Mouse (Mus musculus): ENCODE measurements around the gene Dbi.
A peak's percentile ranks its signal among the peaks of the same experiment; 100 is the strongest.

The Dbi gene

GRCm38 (mm10) chr1:120121930-120122530, 1.2 kb upstream of the Dbi start:
- DNase-seq (ENCODE audit: low spot score) = no peak

DNA sequence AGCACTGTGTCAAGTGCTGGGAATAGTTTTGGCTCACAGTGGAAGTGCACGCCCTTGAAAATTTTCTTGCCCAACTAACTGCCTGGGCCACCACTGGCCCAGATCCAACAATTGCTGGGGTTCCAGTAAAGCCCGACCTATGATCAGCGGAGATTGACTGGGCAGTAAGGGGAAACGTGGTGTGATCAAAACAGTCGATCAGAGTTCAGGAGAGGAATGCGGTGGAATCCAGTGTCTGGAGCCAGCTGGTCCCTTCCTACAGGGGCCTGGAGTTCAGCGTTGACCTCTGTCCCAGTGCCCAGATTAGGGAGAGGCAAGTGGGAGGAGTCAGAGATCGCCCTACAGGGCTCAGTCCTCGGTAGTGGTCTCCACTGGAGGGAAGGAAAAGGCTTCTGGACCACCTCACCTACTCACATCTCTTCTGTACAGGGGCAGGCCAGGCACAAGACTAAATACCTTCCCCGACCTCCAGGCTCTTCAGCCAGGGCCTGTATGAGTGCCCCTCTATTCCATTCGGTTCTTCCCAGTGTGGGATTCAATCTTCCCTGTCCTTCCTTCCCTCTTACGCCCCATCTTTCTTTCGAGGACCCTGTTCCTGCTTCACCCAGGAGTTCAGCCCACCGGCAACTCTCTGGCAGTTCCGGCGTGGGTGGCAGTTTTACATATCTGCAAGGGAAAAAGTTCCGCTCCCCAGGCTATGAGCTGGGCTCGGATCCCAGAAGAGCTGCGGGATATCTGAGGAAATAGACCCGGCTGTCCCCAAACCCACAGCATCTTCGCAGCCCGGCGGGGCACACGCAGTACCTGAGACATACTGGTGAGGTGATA, 523 bp downstream of the Dbi start:
- DNase-seq (ENCODE audit: low spot score) = no peak

DNA sequence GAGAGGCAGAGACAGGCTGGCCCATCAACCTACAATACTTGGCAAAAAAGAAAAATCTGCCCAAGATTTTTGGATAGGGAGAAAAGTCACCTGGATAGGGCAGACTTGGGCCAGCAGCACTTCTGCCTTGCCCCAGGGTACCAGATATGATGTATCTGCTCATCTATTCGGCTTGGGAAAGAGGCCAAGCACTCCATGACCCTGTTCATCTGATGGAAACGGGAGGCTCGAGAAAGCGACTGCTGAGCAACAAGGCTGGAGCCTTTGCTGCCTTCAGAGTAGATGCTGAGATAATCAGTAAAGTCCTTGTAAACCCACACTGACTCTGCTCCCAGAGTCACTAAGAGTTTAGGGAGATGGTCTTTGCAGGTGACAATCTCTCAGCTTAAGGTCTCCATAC, 1.5 kb downstream of the Dbi start:
- DNase-seq (ENCODE audit: low spot score) = no peak

GRCm38 (mm10) chr1:120118854-120119253, 2.0 kb downstream of the Dbi start:
- no peak for DNase-seq (ENCODE audit: low spot score)

- DNase-seq (ENCODE audit: low spot score) = no peak
Measured at GRCm38 (mm10) chr1:120116106-120116505, 4.8 kb downstream of the Dbi start.

DNA sequence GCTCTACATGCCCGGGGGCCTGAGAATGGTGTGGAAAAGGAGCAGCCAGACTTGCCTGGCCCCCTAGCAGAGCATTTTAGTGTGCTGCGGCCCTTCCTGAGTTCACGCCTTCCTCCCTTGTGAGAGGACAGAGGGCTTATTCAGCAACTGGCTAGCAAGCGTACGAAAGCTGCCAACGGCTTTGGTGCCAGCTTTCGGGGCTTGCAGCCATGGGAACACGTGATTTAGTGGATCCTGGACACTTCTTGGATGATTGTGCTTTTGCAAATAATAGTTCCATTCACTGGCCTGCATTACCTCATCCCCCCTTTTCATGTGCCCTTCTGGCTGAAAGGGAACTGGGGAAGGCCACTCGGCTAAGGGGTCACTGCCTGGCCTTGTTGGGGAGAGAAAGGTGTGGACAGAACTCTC, 5.2 kb downstream of the Dbi start:
- DNase-seq (ENCODE audit: low spot score) = no peak

DNA sequence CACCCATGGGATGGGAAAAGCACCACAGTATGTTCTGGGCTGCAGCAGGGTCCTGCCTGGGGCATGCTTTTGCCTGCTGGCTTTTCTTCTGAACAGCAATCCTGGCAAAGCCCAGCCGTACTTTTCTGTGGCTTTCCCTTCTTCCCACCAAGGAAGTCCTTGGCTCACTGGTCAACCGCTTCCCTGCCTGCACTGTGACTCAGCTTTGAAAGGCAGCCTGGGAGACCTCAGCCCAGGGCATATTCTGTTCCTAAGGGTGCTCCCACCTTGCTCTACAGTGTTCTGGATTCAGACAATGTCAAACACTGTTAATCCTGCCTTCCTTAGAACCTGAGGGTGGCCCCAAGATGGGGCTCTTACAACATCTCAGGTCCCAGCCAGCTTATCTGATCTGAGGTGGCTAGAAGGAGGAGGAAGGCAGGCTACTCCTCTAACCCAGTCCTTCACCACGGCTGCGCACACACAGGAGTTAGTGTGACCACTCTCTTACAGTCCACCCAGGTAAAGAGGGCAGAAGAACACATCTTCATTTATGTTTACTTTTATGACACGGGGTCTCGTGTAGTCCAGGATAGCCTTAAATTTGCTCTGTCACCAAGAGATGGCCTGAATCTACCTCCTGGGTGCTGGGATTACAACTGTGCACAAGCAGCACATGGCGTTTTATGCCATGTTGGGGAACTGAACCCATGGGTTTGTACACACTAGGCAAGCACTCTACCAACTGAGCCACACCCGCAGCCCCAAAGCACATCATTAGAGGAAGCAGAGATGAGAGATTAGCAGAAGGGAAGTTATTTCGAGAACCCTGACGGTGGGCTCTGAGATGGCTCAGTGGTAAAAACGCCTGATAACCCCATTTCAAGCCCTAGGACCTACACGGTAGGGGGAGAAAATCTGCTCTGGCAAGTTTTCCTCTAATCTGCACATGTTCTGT, 8.4 kb downstream of the Dbi start:
- DNase-seq (ENCODE audit: low spot score) = no peak

GRCm38 (mm10) chr1:120111766-120112165, 9.1 kb downstream of the Dbi start:
- DNase-seq (ENCODE audit: low spot score) = no peak

DNA sequence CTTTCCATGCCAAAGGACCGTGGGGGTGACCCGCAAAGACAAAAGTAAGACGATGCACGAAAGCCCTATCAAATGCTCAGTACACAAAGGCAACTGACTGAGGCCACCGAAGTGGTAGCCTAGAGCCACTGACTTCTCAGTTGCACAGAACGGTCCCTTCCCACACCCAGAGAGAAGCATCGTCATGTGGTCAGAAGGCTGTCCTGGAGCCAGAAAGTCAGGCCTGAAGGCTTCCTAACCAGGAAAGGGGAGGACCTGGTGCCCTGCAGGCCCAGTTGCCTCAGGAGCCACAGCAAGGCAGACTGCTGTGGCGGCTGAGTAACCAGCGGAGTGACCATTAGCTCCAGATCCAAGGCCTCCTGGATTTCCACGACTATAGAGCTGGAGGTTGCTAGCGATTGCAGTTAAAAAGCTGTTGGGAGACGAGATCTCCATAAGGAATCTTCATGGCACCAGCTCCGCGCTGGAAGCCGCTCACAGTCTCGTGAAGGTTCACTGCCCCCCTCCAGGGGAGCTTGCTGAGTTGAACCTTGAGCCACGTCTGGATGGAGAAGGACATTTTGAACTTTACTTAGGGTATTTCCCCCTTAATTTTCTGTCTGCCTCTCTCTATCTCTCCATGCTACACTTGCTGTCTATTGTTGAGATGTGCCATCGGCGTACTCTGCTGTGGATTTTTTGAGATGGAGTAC, 11.0 kb downstream of the Dbi start:
- no peak for DNase-seq (ENCODE audit: low spot score)

GRCm38 (mm10) chr1:120105556-120105959, 15.3 kb downstream of the Dbi start:
- DNase-seq (ENCODE audit: low spot score) = no peak

DNA sequence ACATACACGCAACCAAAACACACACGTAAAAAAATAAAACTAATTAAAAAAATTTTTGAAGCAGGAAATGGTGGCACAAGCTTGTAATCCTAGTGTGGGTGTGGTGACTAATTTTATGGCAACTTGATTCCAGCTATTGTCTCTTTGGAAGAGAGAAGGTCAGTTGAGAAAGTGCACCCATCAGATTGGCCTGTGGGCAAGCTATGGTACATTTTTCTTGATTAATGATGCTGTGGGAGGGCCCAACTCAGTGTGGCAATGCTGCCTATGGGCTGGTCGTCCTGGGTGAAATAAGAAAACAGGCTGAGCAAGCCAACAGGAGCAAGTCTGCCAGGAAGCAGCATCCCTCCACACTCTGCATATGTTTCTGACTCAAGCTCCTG, 19.7 kb downstream of the Dbi start:
- no peak for DNase-seq (ENCODE audit: low spot score)

- DNase-seq (ENCODE audit: low spot score) = no peak
Measured at GRCm38 (mm10) chr1:120100456-120101226, 20.2 kb downstream of the Dbi start.

- DNase-seq (ENCODE audit: low spot score) = no peak
Measured at GRCm38 (mm10) chr1:120099483-120099882, 21.4 kb downstream of the Dbi start.

GRCm38 (mm10) chr1:120098327-120098726, 22.6 kb downstream of the Dbi start:
- DNase-seq (ENCODE audit: low spot score) = peak; percentile 51

- DNase-seq (ENCODE audit: low spot score) = no peak
Measured at GRCm38 (mm10) chr1:120094920-120095319, 26.0 kb downstream of the Dbi start.

DNA sequence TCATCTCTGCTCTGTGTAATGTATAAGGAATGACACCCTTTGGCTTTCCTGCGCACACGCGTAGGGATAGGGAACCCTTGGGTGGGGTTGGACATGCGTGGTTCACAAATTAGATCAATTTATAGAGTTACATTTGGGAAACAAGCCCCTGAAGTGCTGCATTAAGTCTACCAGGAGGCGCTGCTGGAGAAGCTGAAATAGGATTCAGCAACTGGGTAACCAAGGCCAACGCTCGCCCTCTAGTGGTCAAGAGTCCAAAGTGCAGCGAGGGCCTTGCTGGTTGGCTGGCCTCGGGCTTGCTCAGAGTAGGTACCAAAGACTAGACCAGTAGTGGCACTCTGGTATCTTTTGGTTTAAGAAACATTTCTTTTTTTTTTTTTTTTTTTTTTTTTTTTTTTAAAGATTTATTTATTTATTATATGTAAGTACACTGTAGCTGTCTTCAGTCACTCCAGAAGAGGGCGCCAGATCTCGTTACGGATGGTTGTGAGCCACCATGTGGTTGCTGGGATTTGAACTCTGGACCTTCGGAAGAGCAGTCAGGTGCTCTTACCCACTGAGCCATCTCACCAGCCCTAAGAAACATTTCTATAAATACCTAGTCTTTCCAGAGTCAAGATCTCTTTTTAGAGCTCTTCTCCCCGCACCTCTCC, 27.3 kb downstream of the Dbi start:
- peak; percentile 74 for DNase-seq (ENCODE audit: low spot score)

GRCm38 (mm10) chr1:120090880-120091570, 29.9 kb downstream of the Dbi start:
- DNase-seq (ENCODE audit: low spot score) = no peak

DNA sequence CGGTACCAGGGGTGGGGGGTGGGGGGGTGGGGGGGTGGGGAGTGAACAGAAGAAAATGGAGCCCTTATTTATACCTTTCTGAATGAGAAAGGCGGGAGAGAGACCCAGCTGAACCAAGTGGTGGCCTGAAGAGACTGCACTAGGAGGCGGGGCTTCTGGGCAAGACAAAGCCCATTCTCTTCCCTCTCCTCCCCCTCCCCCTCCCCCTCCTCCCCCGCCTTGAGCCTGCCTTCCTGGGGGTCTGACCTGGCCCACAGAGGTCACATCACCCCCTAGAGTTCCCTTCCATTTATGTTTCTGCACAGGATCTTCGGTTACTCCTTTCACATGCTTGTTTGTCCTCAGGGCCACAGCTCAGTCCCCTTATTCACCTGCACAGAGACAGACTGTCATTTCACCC, 31.7 kb downstream of the Dbi start:
- DNase-seq (ENCODE audit: low spot score) = no peak

GRCm38 (mm10) chr1:120086644-120087043, 34.2 kb downstream of the Dbi start:
- DNase-seq (ENCODE audit: low spot score) = no peak

GRCm38 (mm10) chr1:120085696-120086095, 35.2 kb downstream of the Dbi start:
- DNase-seq (ENCODE audit: low spot score) = no peak
